8 mouse cellular contexts compared by ENCODE assay signal in the genomic region with DNA sequence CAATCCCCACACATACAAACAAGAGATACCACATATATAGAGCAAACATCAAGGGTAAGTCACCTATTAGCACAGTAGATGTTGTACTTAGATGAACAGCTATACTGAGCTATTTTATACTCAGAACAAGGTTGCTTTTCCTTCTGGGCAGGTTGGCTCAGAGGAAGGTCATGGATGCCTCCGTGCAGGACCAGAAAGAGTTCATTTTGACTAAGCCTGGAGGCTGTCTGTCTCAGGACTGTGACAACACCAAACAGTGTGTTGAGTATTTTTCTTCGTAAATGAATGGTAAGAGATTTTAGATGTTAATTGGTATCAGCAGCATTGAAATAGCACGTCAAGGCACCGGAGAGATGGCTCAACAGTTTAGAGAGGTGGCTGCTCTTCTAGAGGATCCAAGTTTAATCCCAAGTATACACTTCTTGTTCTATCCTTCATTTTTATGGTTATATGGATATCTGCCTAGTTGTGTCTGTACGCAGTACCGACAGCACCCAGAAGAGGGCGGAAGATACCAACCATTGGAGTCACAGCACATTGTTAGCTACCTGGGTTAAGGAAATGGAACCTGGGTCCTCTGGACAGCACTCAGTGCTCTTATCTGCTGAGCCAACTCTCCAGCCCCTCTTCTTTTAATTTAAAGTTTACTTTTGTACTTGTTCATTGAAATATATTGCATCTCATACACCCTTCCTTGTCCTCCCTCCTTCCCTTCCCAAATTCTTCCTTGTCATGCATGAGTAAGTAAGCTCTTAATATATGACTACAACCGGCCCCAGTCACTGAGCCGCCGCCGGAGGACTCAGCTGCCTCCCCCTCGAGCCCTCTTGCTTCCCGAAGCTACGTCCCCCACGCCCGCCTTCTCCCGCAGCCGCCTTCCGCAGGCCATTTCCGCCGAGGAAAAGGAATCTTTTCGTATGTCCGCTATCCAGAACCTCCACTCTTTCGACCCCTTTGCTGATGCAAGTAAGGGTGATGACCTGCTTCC. TPM values are rescaled to one million over a fixed set of nuclear protein-coding genes. Genes with fewer than 3 reads are reported as not detected.
DNase-seq lines count a peak whose midpoint lies in the region; ATAC-seq and TF ChIP-seq lines count a peak whose summit lies in the region.

No protein-coding gene starts in this region.

- no peaks in the 10 kb centered on the region for H3K4me1 ChIP-seq in MEL (ENCODE audit: control insufficient read depth in 1 of 2, insufficient read depth in 2 of 2, low read length in 2 of 2)
- no peaks in the 10 kb centered on the region for H3K4me1 ChIP-seq in cerebellum, adult 2 months (ENCODE audit: control insufficient read depth, insufficient read depth, low read length)
- H3K4me1 ChIP-seq in hindbrain, embryonic 10.5 days (replicated peaks) = no peaks in the 10 kb centered on the region
- H3K4me1 ChIP-seq in lung, embryonic 15.5 days = no peaks in the 10 kb centered on the region

- peak; percentile 67; the same call in 1 of the 2 replicates for ATAC-seq in lung, embryonic 15.5 days (ENCODE audit: borderline replicate concordance, extremely low read depth, low FRiP score, low TSS enrichment)

- no peaks in the 10 kb centered on the region for H3K79me2 ChIP-seq in MEL (ENCODE audit: control insufficient read depth, insufficient read depth, low read length, poor library complexity)

- no peak for TF ChIP-seq POLR2A in MEL (IDR thresholded peaks at IDR 0.05; ENCODE audit: control insufficient read depth in 1 of 2, insufficient read depth in 1 of 2, low read depth in 1 of 2, low read length in 2 of 2, poor library complexity in 1 of 2)
- TF ChIP-seq POLR2A in cerebellum, adult 2 months (IDR thresholded peaks at IDR 0.05; ENCODE audit: borderline replicate concordance, insufficient read depth, low read length) = no peak

- no peak overlapping the region for H3K9ac ChIP-seq in MEL (ENCODE audit: control insufficient read depth, low read depth, low read length, poor library complexity, severe bottlenecking)
- peak overlapping the region; percentile 27 for H3K9ac ChIP-seq in lung, embryonic 15.5 days

- no peak overlapping the region for H3K27ac ChIP-seq in MEL (ENCODE audit: control insufficient read depth, low read depth, low read length)
- no peak overlapping the region for H3K27ac ChIP-seq in cerebellum, adult 2 months (ENCODE audit: insufficient read depth, low read length)
- 0 out of 2 replicates have a peak overlapping the region, but pooled peaks have one; percentile 42 for H3K27ac ChIP-seq in hindbrain, embryonic 10.5 days
- H3K27ac ChIP-seq in lung, embryonic 15.5 days = no peak overlapping the region

- peak in 1 of 3 experiments; percentile 16; a peak in 2 of 6 replicates for TF ChIP-seq CTCF in MEL (IDR thresholded peaks at IDR 0.05 in 2 of 3, conservative IDR thresholded peaks at IDR 0.05 in 1 of 3; ENCODE audit: control insufficient read depth in 1 of 3, insufficient read depth in 1 of 3, low read depth in 2 of 3, low read length in 3 of 3, poor library complexity in 1 of 3, severe bottlenecking in 1 of 3)
- TF ChIP-seq CTCF in cerebellum, adult 2 months (IDR thresholded peaks at IDR 0.05; ENCODE audit: borderline replicate concordance, insufficient read depth, low read depth, low read length) = peak; percentile 86

- H3K36me3 ChIP-seq in MEL (ENCODE audit: control insufficient read depth in 1 of 2, insufficient read depth in 2 of 2, low read length in 2 of 2) = no peaks in the 10 kb centered on the region
- H3K36me3 ChIP-seq in hindbrain, embryonic 10.5 days = no peaks in the 10 kb centered on the region
- H3K36me3 ChIP-seq in lung, embryonic 15.5 days = no peaks in the 10 kb centered on the region

- H3K4me2 ChIP-seq in lung, embryonic 15.5 days = peak overlapping the region; percentile 69

- H3K27me3 ChIP-seq in MEL (ENCODE audit: control insufficient read depth in 1 of 2, insufficient read depth in 2 of 2, low read length in 2 of 2) = no peaks in the 10 kb centered on the region; a peak in 1 of 4 replicates
- H3K27me3 ChIP-seq in cerebellum, adult 2 months (ENCODE audit: control insufficient read depth, insufficient read depth, low read length) = no peaks in the 10 kb centered on the region
- no peaks in the 10 kb centered on the region for H3K27me3 ChIP-seq in hindbrain, embryonic 10.5 days (ENCODE audit: insufficient read depth, poor library complexity, severe bottlenecking)
- H3K27me3 ChIP-seq in lung, embryonic 15.5 days = no peaks in the 10 kb centered on the region

- TF ChIP-seq RAD21 in MEL (IDR thresholded peaks at IDR 0.05; ENCODE audit: low read depth, low read length) = peak; percentile 29

- TF ChIP-seq EP300 in MEL (IDR thresholded peaks at IDR 0.05; ENCODE audit: low read depth in 1 of 2, low read length in 2 of 2) = no peak

- H3K9me3 ChIP-seq in MEL (replicated peaks; ENCODE audit: insufficient read depth, low read length) = no peaks in the 10 kb centered on the region
- 0 out of 2 replicates have a peak, but pooled peaks cover 5% of the 10 kb centered on the region for H3K9me3 ChIP-seq in hindbrain, embryonic 10.5 days
- H3K9me3 ChIP-seq in lung, embryonic 15.5 days = no peaks in the 10 kb centered on the region

- H3K4me3 ChIP-seq in MEL (ENCODE audit: control insufficient read depth in 1 of 2, insufficient read depth in 1 of 2, low read depth in 2 of 2, low read length in 2 of 2) = no peak overlapping the region
- H3K4me3 ChIP-seq in cerebellum, adult 2 months (replicated peaks; ENCODE audit: insufficient read depth, low read depth, low read length) = peak overlapping the region; percentile 55
- peak overlapping the region; percentile 47 for H3K4me3 ChIP-seq in hindbrain, embryonic 10.5 days
- peak overlapping the region; percentile 37 for H3K4me3 ChIP-seq in lung, embryonic 15.5 days

- WGBS in cerebellum, adult 2 months = 8% methylated on average over 24 of the region's 24 CpGs
- 15% methylated on average over 24 of the region's 24 CpGs for WGBS in hindbrain, embryonic 10.5 days
- WGBS in lung, embryonic 15.5 days = 9% methylated on average over 24 of the region's 24 CpGs

- peak; percentile 15 for DNase-seq in MEL (ENCODE audit: low read depth, low spot score)
- peak; percentile 80 to 92 for DNase-seq in cerebellum, adult 2 months
- DNase-seq in frontal cortex, adult 2 months (ENCODE audit: extremely low spot score in 1 of 2, low spot score in 1 of 2) = peak; percentile 74 to 98
- DNase-seq in hindbrain, embryonic 10.5 days (ENCODE audit: low spot score) = peak; percentile 85
- DNase-seq in layer of hippocampus, adult 9-10 months (ENCODE audit: low spot score) = peak; percentile 96
- peak; percentile 43 for DNase-seq in ovary, adult 18-20 months (ENCODE audit: low spot score)
- peak; percentile 67 for DNase-seq in thymus, postnatal 0 days (ENCODE audit: low spot score)

TF ChIP-seq in MEL, 35 proteins besides CTCF, POLR2A, EP300 and RAD21:
- TF ChIP-seq TAL1 (IDR thresholded peaks at IDR 0.05; ENCODE audit: low read length) = no peak
- TF ChIP-seq ZKSCAN1 (IDR thresholded peaks at IDR 0.05; ENCODE audit: low read depth, low read length) = no peak
- TF ChIP-seq POLR2AphosphoS5 (IDR thresholded peaks at IDR 0.05; ENCODE audit: borderline replicate concordance, low read depth, low read length) = no peak
- no peak for TF ChIP-seq TBP (IDR thresholded peaks at IDR 0.05; ENCODE audit: low read depth, low read length)
- no peak for TF ChIP-seq MEF2A (IDR thresholded peaks at IDR 0.05; ENCODE audit: extremely low read depth, insufficient replicate concordance, low read depth, low read length, poor library complexity, severe bottlenecking)
- TF ChIP-seq ZC3H11A (IDR thresholded peaks at IDR 0.05; ENCODE audit: low read depth, low read length) = no peak
- TF ChIP-seq CHD2 (IDR thresholded peaks at IDR 0.05; ENCODE audit: low read length) = no peak
- no peak for TF ChIP-seq MAZ (IDR thresholded peaks at IDR 0.05; ENCODE audit: low read depth, low read length)
- no peak for TF ChIP-seq USF1 (IDR thresholded peaks at IDR 0.05; ENCODE audit: low read depth, low read length)
TF ChIP-seq in MEL: peak in this region for 0.

RNA-seq across cellular contexts. Expression of a gene that starts 57.7 kb away (rescaled TPM):
- 0.08 TPM in 1 of 2 replicates, not detected in the other for total RNA-seq in MEL (2012; rRNA removed)
- not detected for polyA plus RNA-seq in MEL (2012; ENCODE audit: insufficient read depth in 1 of 2, insufficient read length in 2 of 2, low read depth in 1 of 2, low replicate concordance in 2 of 2, missing spikeins in 1 of 2)
- polyA plus RNA-seq in cerebellum, adult 2 months (2012; rRNA removed) = 7.8 and 8.0 TPM in 2 replicates
- polyA plus RNA-seq in frontal cortex, adult 2 months (2012; rRNA removed) = 7.1 and 8.9 TPM in 2 replicates
- 4.7 and 5.6 TPM in 2 replicates for polyA plus RNA-seq in hindbrain, embryonic 10.5 days (2016; fragmentation: Nextera tagmentation; extraction: Ambion mirVana)
- 4.6 and 6.6 TPM in 2 replicates for polyA plus RNA-seq in lung, embryonic 15.5 days (2015; fragmentation: Nextera tagmentation; extraction: Ambion mirVana)
- polyA plus RNA-seq in thymus, postnatal 0 days (2015; fragmentation: Nextera tagmentation; extraction: Ambion mirVana) = 4.6 and 6.2 TPM in 2 replicates

Comparison
In these comparisons a context has a peak if more than half of its experiments do, and no peak if none do; other contexts are left out.
1. DNase-seq: peak in every context shown above with its lines; median percentile 96 in layer of hippocampus, adult 9-10 months; 86 in cerebellum, adult 2 months; 86 in frontal cortex, adult 2 months; 85 in hindbrain, embryonic 10.5 days; 67 in thymus, postnatal 0 days; 43 in ovary, adult 18-20 months; 15 in MEL.
2. H3K4me3 ChIP-seq: peak in cerebellum, adult 2 months (single experiment), hindbrain, embryonic 10.5 days (single experiment) and lung, embryonic 15.5 days (single experiment); none in MEL (0 of 2).